Mouse (Mus musculus): ENCODE measurements at regions not wholly inside any gene's neighbourhood (a gene's known extent, or its start where the extent isn't known, plus 50 kb on each side); places are given as distances from the start of the nearest gene placed in this dataset.

DNA sequence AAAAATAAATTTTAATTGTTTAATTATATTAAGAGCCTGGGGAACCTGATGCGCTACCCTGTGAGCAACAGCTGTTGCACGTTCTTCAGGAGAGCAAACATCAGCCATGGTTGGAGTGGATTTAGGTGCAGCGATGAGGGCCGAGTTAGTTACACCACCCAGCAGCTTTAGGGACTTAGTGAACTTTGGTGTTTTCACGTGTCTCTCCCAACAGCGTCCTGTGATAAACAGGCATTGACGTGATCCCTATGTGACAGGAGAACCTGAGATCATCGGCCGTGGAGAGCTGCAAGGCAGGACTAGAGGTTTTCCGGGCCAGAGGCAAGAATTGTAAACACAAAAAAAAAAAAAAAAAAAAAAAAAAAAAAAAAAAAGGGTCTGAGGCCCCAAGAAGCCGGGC, 52.1 kb upstream of the Foxq1 start:
- H3K27me3 ChIP-seq (ENCODE audit: control insufficient read depth, insufficient read depth, low read length), result no peaks in the 10 kb centered on the region
- no peaks in the 10 kb centered on the region for H3K9me3 ChIP-seq (ENCODE audit: control insufficient read depth, low read length)
- WGBS, result 88% methylated on average over 11 of the region's 11 CpGs
- DNase-seq (ENCODE audit: low spot score) (no peak), ATAC-seq (ENCODE audit: low FRiP score, low read depth) (no peak)
- no peaks in the 10 kb centered on the region for H3K4me1 ChIP-seq (ENCODE audit: control insufficient read depth, insufficient read depth, low read length)
- no peak overlapping the region for H3K4me2 ChIP-seq (replicated peaks; ENCODE audit: low read depth, low read length, severe bottlenecking)
- TF ChIP-seq POLR2A (IDR thresholded peaks at IDR 0.05; ENCODE audit: borderline replicate concordance, extremely low read depth, insufficient read depth, insufficient read length), result no peak
- H3K4me3 ChIP-seq (replicated peaks; ENCODE audit: low read length), result no peak overlapping the region
- no peak overlapping the region for H3K9ac ChIP-seq (ENCODE audit: low read depth, low read length, severe bottlenecking)
- no peak overlapping the region for H3K27ac ChIP-seq (replicated peaks; ENCODE audit: low read depth, low read length)
- H3K36me3 ChIP-seq (ENCODE audit: control insufficient read depth, insufficient read depth, low read length), result no peaks in the 10 kb centered on the region

- ATAC-seq (ENCODE audit: low FRiP score, low read depth), result no peak
- no peak for DNase-seq (ENCODE audit: low spot score)
- no peak overlapping the region for H3K9ac ChIP-seq (ENCODE audit: low read depth, low read length, severe bottlenecking)
- TF ChIP-seq POLR2A (IDR thresholded peaks at IDR 0.05; ENCODE audit: borderline replicate concordance, extremely low read depth, insufficient read depth, insufficient read length), result no peak
- no peaks in the 10 kb centered on the region for H3K9me3 ChIP-seq (ENCODE audit: control insufficient read depth, low read length)
- H3K4me3 ChIP-seq (replicated peaks; ENCODE audit: low read length), result no peak overlapping the region
- no peak overlapping the region for H3K4me2 ChIP-seq (replicated peaks; ENCODE audit: low read depth, low read length, severe bottlenecking)
- H3K27ac ChIP-seq (replicated peaks; ENCODE audit: low read depth, low read length), result no peak overlapping the region
- H3K36me3 ChIP-seq (ENCODE audit: control insufficient read depth, insufficient read depth, low read length), result no peaks in the 10 kb centered on the region
- 85% methylated on average over 6 of the region's 7 CpGs for WGBS
- H3K4me1 ChIP-seq (ENCODE audit: control insufficient read depth, insufficient read depth, low read length), result no peaks in the 10 kb centered on the region
- no peaks in the 10 kb centered on the region for H3K27me3 ChIP-seq (ENCODE audit: control insufficient read depth, insufficient read depth, low read length)
These were observed 51.6 kb upstream of the Foxq1 start for GRCm38 (mm10) chr13:31504316-31504715.

DNA sequence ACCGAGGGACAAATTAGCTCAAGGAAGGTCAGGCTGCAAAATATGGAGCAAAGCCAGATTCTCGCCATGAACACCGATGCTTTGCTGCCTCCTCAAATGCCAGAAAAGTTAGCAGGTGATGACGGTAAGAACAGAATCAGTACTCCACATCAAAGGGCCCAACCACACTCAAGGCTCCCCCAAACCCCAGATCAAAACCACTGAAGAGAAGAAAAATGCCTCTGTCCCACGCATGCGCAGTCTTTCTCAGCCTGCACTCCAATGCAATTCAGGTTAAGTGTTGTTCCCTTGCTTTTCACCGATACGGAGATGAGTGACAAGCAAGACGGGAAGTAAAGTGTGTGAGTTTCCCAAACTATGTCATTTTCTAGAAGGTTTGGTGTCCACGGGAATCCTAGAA, 50.5 kb upstream of the Foxq1 start:
- H3K4me2 ChIP-seq (replicated peaks; ENCODE audit: low read depth, low read length, severe bottlenecking), result no peak overlapping the region
- no peaks in the 10 kb centered on the region for H3K27me3 ChIP-seq (ENCODE audit: control insufficient read depth, insufficient read depth, low read length)
- no peak for TF ChIP-seq POLR2A (IDR thresholded peaks at IDR 0.05; ENCODE audit: borderline replicate concordance, extremely low read depth, insufficient read depth, insufficient read length)
- no peak for ATAC-seq (ENCODE audit: low FRiP score, low read depth)
- H3K36me3 ChIP-seq (ENCODE audit: control insufficient read depth, insufficient read depth, low read length), result no peaks in the 10 kb centered on the region
- H3K9me3 ChIP-seq (ENCODE audit: control insufficient read depth, low read length), result no peaks in the 10 kb centered on the region
- H3K4me3 ChIP-seq (replicated peaks; ENCODE audit: low read length), result no peak overlapping the region
- DNase-seq (ENCODE audit: low spot score), result no peak
- H3K9ac ChIP-seq (ENCODE audit: low read depth, low read length, severe bottlenecking), result no peak overlapping the region
- 79% methylated on average over 10 of the region's 10 CpGs for WGBS
- no peak overlapping the region for H3K27ac ChIP-seq (replicated peaks; ENCODE audit: low read depth, low read length)
- no peaks in the 10 kb centered on the region for H3K4me1 ChIP-seq (ENCODE audit: control insufficient read depth, insufficient read depth, low read length)

Measured in limb, embryonic 14.5 days (tissue).